Mouse (Mus musculus): ENCODE data around the gene Pcsk4. TPM values are rescaled to one million over a fixed set of nuclear protein-coding genes. Genes with fewer than 3 reads are reported as not detected.

The Pcsk4 gene
- total and polyA plus RNA-seq, 2 experiments from 2014 or later: 7.5 to 14.6 TPM

DNA sequence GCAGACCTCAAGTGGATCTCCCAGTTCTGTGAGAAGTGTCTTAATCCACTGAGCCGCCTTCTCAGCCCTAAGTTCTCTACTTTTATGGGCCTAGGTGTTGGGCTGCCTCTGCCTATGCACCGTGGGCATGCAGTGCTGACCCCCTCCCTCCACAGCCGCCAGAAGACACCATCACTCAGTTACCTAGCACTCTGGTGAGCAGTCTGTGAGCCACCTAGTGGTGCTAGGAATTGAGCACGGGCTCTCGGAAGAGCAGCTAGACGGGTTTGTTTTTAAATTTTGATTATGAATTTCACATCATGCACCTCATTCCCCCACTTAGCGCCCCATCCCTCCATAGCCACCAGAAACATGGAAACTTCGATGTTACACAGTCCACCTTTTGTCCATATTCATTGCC, 40.6 kb downstream of the Pcsk4 start:
- ATAC-seq (ENCODE audit: low FRiP score) (no peak), DNase-seq (ENCODE audit: low spot score) (no peak)
- peaks cover 44% of the 10 kb centered on the region for H3K36me3 ChIP-seq (ENCODE audit: insufficient read depth, low read length)
- no peak overlapping the region for H3K4me3 ChIP-seq (ENCODE audit: low read depth, low read length)
- 66% methylated on average over 8 of the region's 8 CpGs for WGBS
- no peaks in the 10 kb centered on the region for H3K27me3 ChIP-seq (ENCODE audit: insufficient read depth, low read length)
- H3K27ac ChIP-seq (ENCODE audit: low read depth, low read length): no peak overlapping the region
- no peaks in the 10 kb centered on the region for H3K4me1 ChIP-seq (ENCODE audit: insufficient read depth, low read length)
- TF ChIP-seq CTCF (IDR thresholded peaks at IDR 0.05): peak; percentile 50
- H3K4me2 ChIP-seq (ENCODE audit: low read depth, low read length, poor library complexity, severe bottlenecking): no peak overlapping the region
- H3K9me3 ChIP-seq (ENCODE audit: low read length): no peaks in the 10 kb centered on the region
- H3K9ac ChIP-seq (replicated peaks; ENCODE audit: low read length, poor library complexity, severe bottlenecking): no peak overlapping the region

DNA sequence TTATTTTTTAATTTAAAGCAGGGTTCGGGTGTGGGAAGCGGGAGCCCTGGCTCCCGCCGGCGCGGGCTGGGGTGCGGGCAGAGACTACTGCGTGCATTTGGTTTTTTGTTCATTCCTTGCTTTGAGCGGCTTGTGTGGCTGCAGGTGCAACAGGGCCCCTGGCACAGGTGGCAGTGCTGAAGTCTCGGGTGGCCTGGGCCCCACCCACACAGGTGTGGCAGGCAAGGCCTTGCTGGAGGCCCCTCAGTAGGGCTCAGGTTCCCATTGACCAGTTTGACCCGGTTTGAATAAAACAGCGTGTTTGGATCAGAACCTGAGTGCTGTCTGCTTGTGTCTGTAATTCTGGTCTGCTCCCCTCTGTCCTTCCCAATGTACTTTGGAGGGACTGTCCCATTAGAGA, 41.2 kb downstream of the Pcsk4 start:
- H3K9me3 ChIP-seq (ENCODE audit: low read length): no peaks in the 10 kb centered on the region
- peaks cover 50% of the 10 kb centered on the region for H3K36me3 ChIP-seq (ENCODE audit: insufficient read depth, low read length)
- H3K4me2 ChIP-seq (ENCODE audit: low read depth, low read length, poor library complexity, severe bottlenecking): no peak overlapping the region
- DNase-seq (ENCODE audit: low spot score) (no peak), ATAC-seq (ENCODE audit: low FRiP score) (no peak)
- 93% methylated on average over 12 of the region's 12 CpGs for WGBS
- H3K27ac ChIP-seq (ENCODE audit: low read depth, low read length): no peak overlapping the region
- H3K9ac ChIP-seq (replicated peaks; ENCODE audit: low read length, poor library complexity, severe bottlenecking): no peak overlapping the region
- H3K27me3 ChIP-seq (ENCODE audit: insufficient read depth, low read length): no peaks in the 10 kb centered on the region
- no peak for TF ChIP-seq CTCF (IDR thresholded peaks at IDR 0.05)
- no peaks in the 10 kb centered on the region for H3K4me1 ChIP-seq (ENCODE audit: insufficient read depth, low read length)
- H3K4me3 ChIP-seq (ENCODE audit: low read depth, low read length): no peak overlapping the region

GRCm38 (mm10) chr10:80285222-80286070, 43.9 kb downstream of the Pcsk4 start:
- DNase-seq (ENCODE audit: low spot score): no peak
- Histone ChIP-seq H3K36me3 (ENCODE audit: insufficient read depth, low read length) (peaks cover 66% of the 10 kb centered on the region), H3K4me2 (ENCODE audit: low read depth, low read length, poor library complexity, severe bottlenecking) (no peak overlapping the region), H3K9me3 (ENCODE audit: low read length) (no peaks in the 10 kb centered on the region), H3K9ac (replicated peaks; ENCODE audit: low read length, poor library complexity, severe bottlenecking) (no peak overlapping the region), H3K27ac (ENCODE audit: low read depth, low read length) (no peak overlapping the region), H3K4me3 (ENCODE audit: low read depth, low read length) (no peak overlapping the region), H3K4me1 (ENCODE audit: insufficient read depth, low read length) (no peaks in the 10 kb centered on the region), H3K27me3 (ENCODE audit: insufficient read depth, low read length) (no peaks in the 10 kb centered on the region)
- no peak for TF ChIP-seq CTCF (IDR thresholded peaks at IDR 0.05)
- ATAC-seq (ENCODE audit: low FRiP score): no peak
- 67% methylated on average over 9 of the region's 15 CpGs for WGBS

- Histone ChIP-seq H3K36me3 (ENCODE audit: insufficient read depth, low read length) (peaks cover 79% of the 10 kb centered on the region), H3K4me1 (ENCODE audit: insufficient read depth, low read length) (no peaks in the 10 kb centered on the region), H3K27ac (ENCODE audit: low read depth, low read length) (no peak overlapping the region), H3K9me3 (ENCODE audit: low read length) (no peaks in the 10 kb centered on the region), H3K9ac (replicated peaks; ENCODE audit: low read length, poor library complexity, severe bottlenecking) (0 out of 2 replicates have a peak overlapping the region, but pooled peaks have one; percentile 13), H3K4me2 (ENCODE audit: low read depth, low read length, poor library complexity, severe bottlenecking) (no peak overlapping the region), H3K4me3 (ENCODE audit: low read depth, low read length) (no peak overlapping the region), H3K27me3 (ENCODE audit: insufficient read depth, low read length) (no peaks in the 10 kb centered on the region)
- no peak for ATAC-seq (ENCODE audit: low FRiP score)
- TF ChIP-seq CTCF (IDR thresholded peaks at IDR 0.05): no peak
- WGBS: 89% methylated on average over 19 of the region's 20 CpGs
- DNase-seq (ENCODE audit: low spot score): no peak
Measured at GRCm38 (mm10) chr10:80282481-80283441, 46.5 kb downstream of the Pcsk4 start.

DNA sequence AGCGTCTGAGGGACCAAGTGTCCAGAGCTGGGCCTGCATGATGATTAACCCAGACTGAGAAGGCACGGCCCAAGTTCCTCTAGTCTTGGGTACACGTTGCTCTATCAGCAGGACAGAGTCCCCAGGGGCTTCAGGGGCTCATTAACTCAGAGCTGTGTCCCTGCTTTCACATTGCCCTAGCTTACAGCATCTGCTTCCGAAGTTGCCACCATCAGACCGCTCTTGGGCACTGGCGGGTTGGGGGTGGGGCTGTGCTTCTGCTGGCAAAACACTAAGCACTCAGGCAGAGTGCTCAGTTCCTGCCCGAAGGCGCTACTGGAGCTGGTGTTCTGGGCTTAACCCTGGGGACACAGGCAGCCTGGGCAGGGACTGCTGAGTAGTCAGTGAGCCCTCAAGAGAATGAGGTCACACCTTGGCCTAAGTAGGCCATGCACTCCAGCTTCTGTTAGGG, 47.4 kb downstream of the Pcsk4 start:
- DNase-seq (ENCODE audit: low spot score): peak; percentile 49
- Histone ChIP-seq H3K9ac (replicated peaks; ENCODE audit: low read length, poor library complexity, severe bottlenecking) (0 out of 2 replicates have a peak overlapping the region, but pooled peaks have one; percentile 13), H3K27me3 (ENCODE audit: insufficient read depth, low read length) (no peaks in the 10 kb centered on the region), H3K9me3 (ENCODE audit: low read length) (no peaks in the 10 kb centered on the region), H3K27ac (ENCODE audit: low read depth, low read length) (no peak overlapping the region), H3K4me2 (ENCODE audit: low read depth, low read length, poor library complexity, severe bottlenecking) (no peak overlapping the region), H3K36me3 (ENCODE audit: insufficient read depth, low read length) (peaks cover 79% of the 10 kb centered on the region), H3K4me1 (ENCODE audit: insufficient read depth, low read length) (no peaks in the 10 kb centered on the region), H3K4me3 (ENCODE audit: low read depth, low read length) (no peak overlapping the region)
- 62% methylated on average over 8 of the region's 8 CpGs for WGBS
- TF ChIP-seq CTCF (IDR thresholded peaks at IDR 0.05): no peak
- ATAC-seq (ENCODE audit: low FRiP score): no peak

Data from midbrain, postnatal 0 days (tissue).